ENCODE assay signal across 9 mouse cellular contexts in the genomic region with DNA sequence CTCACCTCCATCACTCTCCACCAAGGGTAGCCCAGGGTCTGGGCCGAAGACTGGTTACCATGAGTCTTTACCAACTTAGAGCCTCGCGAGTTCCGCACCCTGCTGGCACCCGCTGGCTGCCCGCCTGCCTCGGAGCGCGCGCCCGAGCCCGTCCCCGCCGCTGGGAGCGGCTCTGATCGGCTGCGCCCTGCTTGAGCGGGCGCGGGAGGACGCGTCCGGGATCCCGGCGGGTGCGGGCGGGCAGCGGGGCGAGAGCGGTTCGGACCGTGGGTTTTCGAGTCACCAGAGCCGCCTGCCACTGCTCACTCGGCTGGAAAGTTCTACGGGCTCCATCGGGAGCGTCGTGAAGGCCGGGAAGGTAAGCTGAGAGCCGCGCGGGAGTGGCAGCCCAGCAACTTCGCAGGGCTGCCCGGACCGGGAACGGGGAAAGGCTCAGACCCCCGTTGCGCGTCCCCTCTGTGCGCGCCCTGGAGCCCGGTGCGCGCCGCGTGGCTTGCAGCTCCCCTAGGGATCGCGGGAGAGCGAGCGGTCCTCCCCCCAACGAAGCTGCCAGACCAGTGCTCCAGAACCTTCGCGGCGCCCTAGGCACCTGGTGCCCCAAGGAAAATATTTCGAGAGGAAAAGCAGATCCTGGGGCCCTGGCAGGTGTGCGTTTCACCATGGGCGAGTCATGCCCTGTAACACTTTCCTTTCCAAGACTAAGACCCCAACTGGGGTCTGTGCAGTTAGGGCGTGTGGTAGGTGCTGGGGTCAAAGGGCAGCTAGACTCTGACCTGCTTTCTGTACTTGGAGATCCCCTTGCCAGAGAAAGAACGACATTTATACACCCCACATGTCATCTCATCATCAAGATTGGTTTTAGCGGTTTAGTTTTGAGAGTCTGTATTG. TPM values are rescaled to one million over a fixed set of nuclear protein-coding genes. Genes with fewer than 3 reads are reported as not detected.
DNase-seq lines count a peak whose midpoint lies in the region; ATAC-seq lines count a peak whose summit lies in the region.
"Had no signal": no experiment of that assay in that cellular context is flagged by ENCODE, and none has a peak within 500 bp of the region (broad histone marks: within the 10 kb centered on the region; RNA-seq: fewer than 3 reads in every experiment).

No protein-coding gene starts in this region.

- under 1% methylated on average over 71 of the region's 71 CpGs for WGBS in embryonic facial prominence, embryonic 12.5 days
- 1% methylated on average over 71 of the region's 71 CpGs for whole genome bisulfite sequencing in heart, embryonic 16.5 days
- WGBS in neural tube, embryonic 14.5 days: 2% methylated on average over 65 of the region's 71 CpGs

- ATAC-seq in embryonic facial prominence, embryonic 12.5 days (ENCODE audit: insufficient number of reproducible peaks, insufficient read depth, low FRiP score, low TSS enrichment): peak; percentile 70; the same call in 1 of the 2 replicates
- ATAC-seq in heart, embryonic 16.5 days (replicated peaks; ENCODE audit: extremely low read depth, insufficient read depth, low FRiP score): peak; percentile 81
- ATAC-seq in neural tube, embryonic 14.5 days (ENCODE audit: low read depth): peak; percentile 87

- H3K36me3 ChIP-seq in embryonic facial prominence, embryonic 12.5 days: no peaks in the 10 kb centered on the region
- no peaks in the 10 kb centered on the region for H3K36me3 ChIP-seq in heart, embryonic 16.5 days (ENCODE audit: control insufficient read depth, insufficient read depth)
- H3K36me3 ChIP-seq in neural tube, embryonic 14.5 days (ENCODE audit: control insufficient read depth, insufficient read depth, low read length): no peaks in the 10 kb centered on the region

- H3K9ac ChIP-seq in embryonic facial prominence, embryonic 12.5 days: peak overlapping the region; percentile 54
- peak overlapping the region; percentile 96 for H3K9ac ChIP-seq in heart, embryonic 16.5 days (ENCODE audit: low read length)
- H3K9ac ChIP-seq in neural tube, embryonic 14.5 days (replicated peaks; ENCODE audit: low read depth, low read length): peak overlapping the region; percentile 55

- peaks cover 26% of the 10 kb centered on the region for H3K27me3 ChIP-seq in embryonic facial prominence, embryonic 12.5 days
- H3K27me3 ChIP-seq in heart, embryonic 16.5 days (ENCODE audit: control insufficient read depth, insufficient read depth, low read length): peaks cover 10% of the 10 kb centered on the region
- H3K27me3 ChIP-seq in neural tube, embryonic 14.5 days (ENCODE audit: control insufficient read depth, insufficient read depth, low read length): peaks cover 7% of the 10 kb centered on the region
- H3K27me3 ChIP-seq: CH12.LX had no signal

- H3K27ac ChIP-seq in embryonic facial prominence, embryonic 12.5 days: no peak overlapping the region
- peak overlapping the region; percentile 94 for H3K27ac ChIP-seq in heart, embryonic 16.5 days (ENCODE audit: low read length)
- no peak overlapping the region for H3K27ac ChIP-seq in neural tube, embryonic 14.5 days (ENCODE audit: low read depth, low read length)

- no peaks in the 10 kb centered on the region for H3K9me3 ChIP-seq in embryonic facial prominence, embryonic 12.5 days
- H3K9me3 ChIP-seq in heart, embryonic 16.5 days (replicated peaks; ENCODE audit: control insufficient read depth, low read length): no peaks in the 10 kb centered on the region
- H3K9me3 ChIP-seq in neural tube, embryonic 14.5 days (ENCODE audit: control insufficient read depth, low read length): no peaks in the 10 kb centered on the region

- peak overlapping the region; percentile 52 for H3K4me3 ChIP-seq in embryonic facial prominence, embryonic 12.5 days
- peak overlapping the region; percentile 77 for H3K4me3 ChIP-seq in heart, embryonic 16.5 days (ENCODE audit: low read length)
- peak overlapping the region; percentile 66 for H3K4me3 ChIP-seq in neural tube, embryonic 14.5 days (ENCODE audit: low read depth, low read length)

- peak overlapping the region; percentile 91 for H3K4me2 ChIP-seq in embryonic facial prominence, embryonic 12.5 days (replicated peaks)
- H3K4me2 ChIP-seq in heart, embryonic 16.5 days (ENCODE audit: low read depth, low read length): peak overlapping the region; percentile 84
- peak overlapping the region; percentile 96 for H3K4me2 ChIP-seq in neural tube, embryonic 14.5 days (ENCODE audit: low read depth, low read length)

- H3K4me1 ChIP-seq in embryonic facial prominence, embryonic 12.5 days: no peaks in the 10 kb centered on the region; the same call in 1 of the 2 replicates
- peaks cover 19% of the 10 kb centered on the region for H3K4me1 ChIP-seq in heart, embryonic 16.5 days (ENCODE audit: control insufficient read depth, insufficient read depth, low read length)
- H3K4me1 ChIP-seq in neural tube, embryonic 14.5 days (ENCODE audit: control insufficient read depth, insufficient read depth, low read length): peaks cover 3% of the 10 kb centered on the region; the same call in 1 of the 2 replicates

- peak; percentile 37 to 48 for DNase-seq in heart, adult 18-20 months
- DNase-seq in heart, adult 8-10 months (ENCODE audit: low spot score): no peak
- DNase-seq in ES-CJ7 (ENCODE audit: low read depth, low spot score) (peak; percentile 19), liver (peak; percentile 5)
- DNase-seq in cerebellum, adult 18-20 months: no peak

RNA-seq across cellular contexts. Expression of a gene that starts 46.1 kb away (rescaled TPM):
- total RNA-seq in heart, adult 18-20 months (2021): 10 to 100 TPM; 29.4 to 33.8 TPM
- total RNA-seq in heart, adult 8-10 months (2022): 10 to 100 TPM; 29.5 to 34.0 (median 31.9) TPM
- 2.1 and 2.3 TPM in 2 replicates for polyA plus RNA-seq in embryonic facial prominence, embryonic 12.5 days (2016; fragmentation: Nextera tagmentation; extraction: Ambion mirVana)
- polyA plus RNA-seq in heart, embryonic 16.5 days (2015; fragmentation: Nextera tagmentation; extraction: Ambion mirVana): 116 and 122 TPM in 2 replicates
- 2.4 and 5.3 TPM in 2 replicates for polyA plus RNA-seq in neural tube, embryonic 14.5 days (2014; fragmentation: Nextera tagmentation; extraction: Ambion mirVana)
- total RNA-seq: CH12.LX had no signal

Comparison
In these comparisons a context has a peak if more than half of its experiments do, and no peak if none do; other contexts are left out.
1. DNase-seq: peak in heart, adult 18-20 months (2 of 2), ES-CJ7 (single experiment) and liver (single experiment); none in heart, adult 8-10 months (single experiment) and cerebellum, adult 18-20 months (0 of 2).
2. RNA of a gene that starts 46.1 kb away (polyA plus RNA-seq): 116 to 122 TPM in heart, embryonic 16.5 days; 2.4 to 5.3 TPM in neural tube, embryonic 14.5 days and 2.1 to 2.3 TPM in embryonic facial prominence, embryonic 12.5 days; every median in the first group is over 10 times any median in the second.
3. Peak in every context shown above with its lines, with median percentiles within 50 percentile points of each other: ATAC-seq, H3K4me2 ChIP-seq, H3K4me3 ChIP-seq and H3K9ac ChIP-seq.